Mouse (Mus musculus) mature B cell (primary cell): ENCODE measurements around the gene Pcnx3.

Experiments
- in situ Hi-C: fragments of 300-500 bp; cut with MboI; formaldehyde crosslinking; loops from 2 replicates; pipeline ENCODE4 v1.14.3; 2019

Pcnx3 gene

DNA sequence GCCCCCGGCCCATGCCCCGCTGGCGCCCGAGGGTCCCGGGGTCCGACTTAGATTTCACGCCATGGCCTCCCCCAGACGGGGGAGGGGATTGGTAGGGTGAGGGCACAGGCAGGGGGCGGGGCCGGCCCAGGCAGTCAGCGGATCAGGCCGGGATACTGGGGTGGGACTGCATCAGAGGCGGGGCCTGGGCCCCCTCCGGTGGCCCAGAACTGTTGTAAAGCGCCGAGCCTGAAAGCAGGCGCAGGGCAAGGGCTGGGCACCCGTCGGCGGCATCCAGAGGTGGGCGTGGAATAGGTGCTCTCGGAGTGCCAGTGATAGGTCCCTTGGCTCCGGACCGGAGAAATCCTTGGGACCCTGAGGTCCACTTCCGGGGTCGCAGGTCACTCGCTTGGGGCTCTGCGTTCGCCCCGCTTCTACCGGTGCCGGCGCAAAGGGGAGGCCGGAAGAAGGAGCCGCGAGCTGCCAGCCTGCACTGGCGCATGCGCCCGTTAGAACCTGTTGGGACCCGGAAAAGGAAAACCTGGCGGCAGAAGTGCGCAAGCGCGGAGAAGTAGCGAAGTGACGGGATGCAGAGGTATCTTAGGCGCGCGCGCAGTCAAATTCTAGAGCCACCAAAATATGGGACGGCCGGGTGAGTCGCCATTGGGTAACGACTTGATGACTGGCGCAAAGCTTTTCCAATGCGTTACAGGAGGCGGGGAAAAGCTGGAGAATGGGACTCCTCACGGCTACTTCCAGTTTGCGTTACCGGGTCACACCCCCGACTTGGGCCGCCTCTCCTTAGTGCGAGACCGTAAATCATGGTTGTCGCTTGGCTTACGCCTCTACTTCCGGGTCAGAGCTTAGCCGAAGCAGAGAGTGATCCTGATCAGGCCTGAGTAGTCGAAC lies at the start of gene Pcnx3, which contains the start of gene Map3k11:
Gene Pcnx3 (minus strand): TSS at position 709 of the 888 bp plus-strand sequence.
Gene Map3k11 (plus strand): TSS at position 543 of the 888 bp plus-strand sequence.
- in situ Hi-C loops = no loop called here

DNA sequence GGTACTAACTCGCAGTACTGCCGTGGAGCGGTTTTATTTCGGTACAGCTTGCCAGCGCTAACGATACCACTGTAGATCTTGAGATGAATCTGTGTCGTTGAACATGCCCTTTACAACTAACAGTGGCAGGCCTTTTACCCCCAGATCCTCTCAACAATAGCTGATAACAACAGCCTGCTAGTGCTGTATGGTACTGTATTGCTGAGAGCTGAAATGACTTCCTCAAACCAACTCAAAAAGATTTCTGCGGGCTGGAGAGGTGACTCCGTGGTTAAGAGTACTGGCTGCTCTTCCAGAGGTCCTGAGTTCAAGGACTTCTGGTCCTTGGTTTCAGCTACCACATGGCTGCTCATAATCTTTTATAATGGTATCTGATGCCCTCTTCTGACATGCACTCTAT lies 45.6 kb upstream of the Pcnx3 start:
- in situ Hi-C loops = no loop called here

DNA sequence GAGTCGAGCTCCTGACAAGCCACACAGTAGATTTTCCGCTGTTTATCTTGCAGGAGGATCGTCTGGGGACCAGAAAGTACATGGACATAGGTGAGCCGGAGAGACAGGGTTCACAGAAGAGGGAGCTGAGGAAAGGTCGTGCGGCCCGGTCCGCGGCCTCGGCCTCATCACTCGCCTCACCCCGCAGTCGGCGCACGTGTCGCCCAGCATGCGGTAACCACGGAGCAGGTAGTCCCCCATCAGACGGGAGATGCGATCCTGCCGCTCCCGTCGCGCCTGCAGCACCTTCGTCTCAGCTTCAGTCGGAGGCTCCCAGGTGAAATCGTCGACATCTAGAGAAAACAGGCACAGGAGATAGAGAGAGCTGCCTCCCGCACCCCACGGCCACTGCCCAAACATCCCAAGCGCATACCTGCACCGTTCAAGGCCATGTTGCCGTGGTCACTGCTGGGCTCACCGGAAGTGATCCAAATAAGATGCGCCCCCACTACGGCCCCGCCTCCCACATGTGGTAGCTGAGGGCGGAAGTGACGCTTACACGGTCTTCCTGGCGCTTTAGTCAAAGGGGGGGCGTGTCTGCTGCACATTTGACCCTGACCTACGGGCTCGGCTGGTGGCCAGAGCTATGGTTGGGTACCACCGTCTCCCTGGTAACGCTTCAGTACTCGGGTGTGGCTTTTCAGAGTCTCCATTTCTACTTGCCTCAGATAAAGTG lies 42.7 kb upstream of the Pcnx3 start:
- in situ Hi-C loops = no loop called here

DNA sequence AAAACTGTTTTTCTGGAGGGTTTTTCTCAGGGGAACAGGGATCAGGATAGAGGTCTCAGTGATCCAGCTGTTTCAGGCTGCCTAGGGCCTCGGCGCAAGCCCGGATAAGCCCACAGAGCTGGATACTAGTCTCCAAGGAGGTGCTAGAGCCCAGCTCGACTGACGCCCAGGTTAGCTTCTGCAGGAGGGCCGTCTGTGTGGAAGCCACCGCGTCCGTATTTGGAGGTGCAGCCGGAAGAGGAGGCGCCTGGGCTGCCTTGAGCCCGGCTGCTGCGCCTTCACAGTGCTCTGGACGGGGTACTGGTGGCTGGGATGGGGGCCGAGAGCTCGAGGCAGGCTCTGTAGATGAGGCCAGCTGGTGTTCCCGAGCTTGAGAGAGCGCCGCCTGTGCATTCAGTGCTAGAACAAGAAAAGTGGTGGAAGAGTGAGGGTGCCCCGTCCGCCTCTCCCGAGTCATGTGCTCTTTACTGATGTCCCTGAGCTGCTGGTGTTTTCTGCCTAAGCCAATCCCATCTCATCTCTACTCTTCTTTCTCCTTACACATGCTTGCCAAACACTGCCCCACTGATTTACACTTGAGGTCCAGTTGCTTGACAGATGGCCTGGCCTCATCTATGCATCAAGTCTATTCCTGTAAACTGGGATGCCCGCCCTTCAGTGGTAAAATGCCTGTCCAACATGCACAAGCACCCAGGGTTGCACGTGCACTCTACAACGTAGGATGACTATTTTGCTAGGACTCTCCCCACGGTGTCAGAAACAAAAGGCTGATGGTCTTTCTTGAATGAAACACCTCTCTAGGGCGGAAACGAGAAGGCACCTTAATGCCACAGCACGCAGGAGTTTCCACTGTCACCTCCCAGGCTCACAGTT lies 41.8 kb upstream of the Pcnx3 start:
- in situ Hi-C loops = no loop called here

DNA sequence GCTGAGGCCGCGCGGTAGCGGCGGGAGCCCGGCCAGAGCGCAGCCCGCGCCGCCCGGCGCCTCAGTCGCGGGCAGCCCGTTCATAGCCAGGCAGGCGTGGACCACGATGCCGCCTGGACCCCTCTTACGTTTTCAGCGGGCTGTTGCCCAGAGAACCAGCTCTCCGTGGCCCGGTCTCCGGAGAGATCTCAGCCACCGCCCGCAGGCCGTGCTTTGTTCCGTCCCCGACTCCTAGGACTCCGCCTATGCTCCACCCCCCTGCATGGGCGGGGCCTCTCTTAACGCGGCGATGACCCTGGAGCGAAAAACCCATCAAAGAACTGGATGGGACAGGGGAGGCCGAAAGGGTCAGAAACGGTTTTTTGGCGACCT lies 40.7 kb upstream of the Pcnx3 start, which contains the start of gene Fam89b:
Gene Fam89b (minus strand): TSS at position 210 of the 372 bp plus-strand sequence.
- in situ Hi-C loops = no loop called here

DNA sequence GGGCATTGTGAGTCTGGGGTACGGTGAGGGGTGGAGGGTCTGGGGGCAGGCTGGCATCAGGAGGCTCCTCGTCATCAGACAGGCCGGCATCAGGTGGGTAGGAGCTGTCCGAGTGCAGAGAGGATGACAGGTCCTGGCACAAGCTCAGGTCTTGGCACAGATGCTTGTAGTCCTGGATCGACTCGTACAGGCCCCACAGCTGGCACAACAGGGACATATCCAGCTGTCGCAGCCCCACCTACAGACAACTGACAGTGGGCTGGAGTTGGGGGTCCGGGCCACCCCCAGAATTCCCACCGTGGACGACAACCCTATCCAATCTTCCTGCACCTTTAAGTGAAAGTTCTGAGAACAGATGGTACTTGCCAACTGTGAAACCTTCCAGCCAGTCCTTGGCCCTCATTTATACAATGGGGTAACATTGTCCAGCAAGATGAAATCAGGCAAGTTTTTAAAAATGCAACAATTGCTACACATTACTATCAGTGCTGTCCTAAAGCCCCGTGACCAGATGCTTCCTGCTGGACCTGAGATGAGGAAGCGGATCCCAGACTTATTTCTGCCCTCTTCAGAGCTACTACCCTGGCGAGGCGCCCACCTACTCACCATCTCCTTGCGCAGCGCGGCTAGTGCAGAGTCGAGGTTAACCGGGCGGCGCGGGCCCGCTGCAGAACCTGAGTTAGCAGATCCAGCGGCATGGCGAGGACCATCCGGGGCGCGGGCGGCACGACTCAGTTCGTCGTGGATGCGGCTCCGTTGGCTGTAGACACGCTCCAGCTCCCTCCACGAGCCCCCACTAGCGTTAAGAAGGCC lies 40.1 kb upstream of the Pcnx3 start:
- in situ Hi-C loops = no loop called here

DNA sequence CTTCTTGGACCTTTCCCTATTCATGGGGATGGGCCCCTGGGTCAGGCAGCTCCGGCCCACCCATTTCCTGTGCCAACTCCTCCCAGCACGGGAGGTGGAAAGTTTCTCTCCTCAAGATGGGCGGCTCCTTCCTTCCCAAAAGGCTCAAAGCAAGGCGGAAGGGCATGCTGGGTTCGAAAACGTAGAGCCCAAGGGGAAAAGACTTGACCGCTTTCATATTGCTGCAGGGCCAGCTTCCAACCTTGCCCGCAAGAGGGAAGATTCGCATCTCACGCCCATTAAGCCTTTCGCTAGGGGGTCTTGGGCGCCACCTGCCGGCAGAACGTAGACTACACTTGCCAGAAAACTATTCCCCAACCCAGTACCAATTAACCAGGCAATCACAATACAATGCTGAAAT lies 39.0 kb upstream of the Pcnx3 start:
- in situ Hi-C loops = no loop called here

DNA sequence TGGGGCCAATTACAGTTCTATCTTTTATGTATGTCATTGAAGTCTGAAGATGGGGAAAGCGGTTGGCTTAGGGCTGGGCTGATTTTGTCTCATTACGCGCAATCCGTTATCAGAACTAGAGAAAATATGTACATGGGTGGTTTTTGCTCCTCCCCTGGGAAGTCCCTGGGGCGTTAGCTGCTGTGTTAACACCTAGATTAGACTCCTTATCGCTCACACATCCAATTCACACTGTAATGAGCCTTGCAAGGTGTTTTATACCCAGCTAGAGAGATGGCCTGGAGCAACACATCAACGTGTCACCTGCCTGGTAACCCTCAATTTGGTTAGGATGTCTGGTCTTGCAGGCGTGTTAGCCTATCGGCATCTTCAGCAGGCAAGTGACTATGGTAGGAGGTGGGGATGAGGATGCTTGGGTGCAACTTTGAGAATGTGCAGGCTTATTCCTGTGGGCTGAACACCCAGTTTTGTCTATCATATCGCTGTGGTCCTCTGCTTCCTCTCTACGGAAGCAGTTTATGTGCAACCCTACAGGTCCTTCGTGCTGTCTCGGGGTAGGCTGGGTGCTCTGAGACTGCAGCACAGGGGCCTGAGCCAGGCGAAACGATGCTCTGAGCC lies 38.4 kb upstream of the Pcnx3 start:
- in situ Hi-C loops = no loop called here

DNA sequence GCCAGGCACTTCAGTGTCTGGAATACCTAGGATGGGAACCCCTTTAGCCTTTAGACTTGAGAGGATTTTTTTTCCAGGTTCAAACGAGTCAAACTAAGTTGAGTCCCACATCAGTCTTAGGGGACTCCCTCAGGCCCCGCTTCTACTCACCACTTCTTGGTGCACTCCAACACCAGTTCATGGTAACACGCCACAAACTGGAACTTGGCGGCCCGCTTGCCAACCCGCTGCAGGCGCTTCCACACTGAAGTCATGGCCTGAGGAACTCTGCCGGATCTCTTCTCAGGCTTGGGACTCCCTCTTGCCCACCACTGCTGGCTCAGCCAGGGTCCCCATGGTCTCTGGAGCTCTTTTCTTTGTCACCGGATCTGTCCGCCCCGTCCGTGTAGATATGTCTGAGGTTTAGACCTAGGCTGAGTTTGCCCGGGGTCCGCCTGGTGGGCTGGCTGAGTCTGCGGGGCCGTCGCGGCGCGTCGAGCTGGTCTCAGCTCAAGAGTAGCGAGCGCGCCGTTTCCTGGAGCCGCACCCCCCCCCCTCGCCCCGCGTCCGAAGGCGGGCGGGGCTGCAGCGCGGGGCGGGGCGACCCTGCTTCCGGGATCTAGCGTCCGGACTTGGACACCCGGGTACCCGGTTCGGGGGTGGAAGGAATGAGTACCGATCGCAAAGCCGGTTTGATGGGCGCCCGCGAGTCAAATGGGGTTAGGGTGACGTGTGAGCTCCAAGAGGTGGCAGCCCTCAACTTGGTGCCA lies 37.2 kb upstream of the Pcnx3 start, which contains the start of gene Ehbp1l1:
Gene Ehbp1l1 (minus strand): TSS at position 551 of the 749 bp plus-strand sequence.
- in situ Hi-C loops = no loop called here

DNA sequence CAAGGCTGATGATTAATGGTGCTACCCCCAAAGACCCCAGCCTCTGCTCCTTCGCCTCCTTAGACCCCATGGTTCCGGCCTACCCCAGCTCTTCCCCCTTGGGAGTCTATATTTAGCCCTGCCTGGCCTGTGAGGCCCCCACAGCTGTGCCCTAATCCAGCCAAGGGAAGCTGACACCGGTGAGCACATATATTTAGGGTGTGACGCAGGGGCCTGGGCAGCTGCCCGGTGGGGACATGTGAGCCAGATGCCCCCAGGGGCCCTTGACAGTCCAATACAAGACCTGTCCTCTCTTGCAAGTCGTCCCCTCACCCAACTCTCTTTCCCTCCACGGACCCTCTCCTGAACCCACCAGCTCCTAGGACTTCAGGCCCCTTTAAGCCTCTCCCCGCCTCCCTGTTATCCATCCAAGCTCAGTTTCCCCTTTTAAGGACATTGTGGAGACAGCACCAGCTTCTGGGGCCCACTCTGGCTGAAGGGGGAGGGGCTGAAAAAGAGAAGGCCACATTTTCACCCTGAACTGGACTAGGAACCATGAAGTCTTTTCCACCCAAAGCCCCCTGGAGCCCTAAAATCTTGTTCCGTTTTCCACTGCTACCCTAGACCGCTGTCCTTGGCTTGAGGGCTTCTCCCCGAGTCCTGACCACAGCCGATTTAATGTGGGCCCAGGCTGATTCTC lies 36.5 kb upstream of the Pcnx3 start:
- in situ Hi-C loops = no loop called here

DNA sequence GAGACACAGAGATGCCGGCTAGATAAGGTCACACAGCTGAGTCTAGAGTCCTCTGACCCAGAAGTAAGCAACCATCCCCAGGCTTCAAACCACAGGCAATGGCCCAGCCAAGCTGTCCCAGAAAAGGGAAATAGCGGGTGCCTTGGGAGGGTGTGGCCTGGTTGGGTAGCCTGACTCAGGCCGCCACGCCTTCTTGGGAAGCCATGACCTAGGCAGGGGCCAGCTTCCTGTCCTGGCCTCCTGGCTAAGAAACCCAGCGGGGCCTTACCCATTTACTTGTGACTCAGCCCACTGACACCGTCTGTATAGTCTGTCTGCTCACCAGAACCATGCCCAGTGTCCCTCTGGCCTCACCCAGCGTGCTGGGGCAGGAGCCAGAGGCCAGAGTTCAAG lies 35.8 kb upstream of the Pcnx3 start:
- in situ Hi-C loops = no loop called here

DNA sequence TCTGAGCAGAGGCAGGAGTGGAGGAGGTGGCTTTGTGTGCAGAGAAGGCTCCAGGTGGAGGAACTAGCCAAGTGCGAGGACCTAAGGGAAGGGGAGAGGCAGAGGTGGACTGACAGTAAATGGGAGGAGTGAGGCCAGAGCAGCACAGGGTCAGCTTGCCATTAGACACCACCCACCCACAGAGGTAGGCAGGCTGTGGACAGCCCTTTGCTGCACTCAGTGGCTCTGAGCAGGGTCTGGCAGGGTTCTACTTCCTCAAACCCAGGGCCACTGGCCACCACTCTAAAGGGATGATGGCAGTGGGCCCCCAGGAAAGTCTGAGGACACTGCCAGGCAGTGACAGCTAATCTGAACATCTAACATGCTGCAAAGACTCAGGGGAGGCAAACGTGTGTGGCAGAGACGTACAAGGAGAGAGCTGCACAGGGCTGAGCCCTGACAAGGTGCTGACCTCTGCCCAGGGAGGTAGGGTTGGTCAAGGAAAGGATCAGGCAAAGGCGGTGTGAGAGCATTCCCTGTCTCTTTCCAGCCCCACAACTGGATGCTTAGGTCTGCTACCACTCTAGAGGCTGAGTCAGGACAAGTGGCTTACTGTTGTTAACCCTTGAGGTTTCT lies 35.3 kb upstream of the Pcnx3 start:
- in situ Hi-C loops = no loop called here

DNA sequence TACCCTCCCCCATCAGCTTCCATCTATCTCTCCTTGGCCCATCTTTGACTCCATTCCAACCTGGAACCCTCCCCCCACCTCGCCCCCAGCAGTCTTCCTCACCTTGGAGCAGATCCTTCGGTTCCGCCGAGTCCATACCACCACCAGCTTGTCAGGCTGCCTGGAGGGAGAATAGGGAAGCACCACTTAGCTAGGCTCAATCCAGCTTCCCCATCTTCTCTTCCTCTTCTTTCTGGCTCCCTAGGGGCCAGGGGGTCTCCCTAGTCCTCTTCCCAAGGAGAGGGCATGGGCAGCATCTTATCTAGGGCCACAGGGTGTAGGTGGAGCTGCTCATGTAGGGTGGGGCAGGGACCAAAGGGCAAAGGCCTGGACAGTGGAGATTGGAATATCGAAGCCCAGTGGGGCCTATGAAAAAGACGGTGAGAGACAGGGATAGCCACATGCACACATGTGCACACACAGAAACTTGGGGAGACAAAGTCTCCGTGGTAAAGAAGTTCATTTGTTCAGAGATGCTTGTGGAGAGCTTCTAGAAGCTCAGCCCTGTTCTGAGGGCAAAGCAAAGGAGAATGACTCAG lies 34.2 kb upstream of the Pcnx3 start:
- in situ Hi-C loops = no loop called here

DNA sequence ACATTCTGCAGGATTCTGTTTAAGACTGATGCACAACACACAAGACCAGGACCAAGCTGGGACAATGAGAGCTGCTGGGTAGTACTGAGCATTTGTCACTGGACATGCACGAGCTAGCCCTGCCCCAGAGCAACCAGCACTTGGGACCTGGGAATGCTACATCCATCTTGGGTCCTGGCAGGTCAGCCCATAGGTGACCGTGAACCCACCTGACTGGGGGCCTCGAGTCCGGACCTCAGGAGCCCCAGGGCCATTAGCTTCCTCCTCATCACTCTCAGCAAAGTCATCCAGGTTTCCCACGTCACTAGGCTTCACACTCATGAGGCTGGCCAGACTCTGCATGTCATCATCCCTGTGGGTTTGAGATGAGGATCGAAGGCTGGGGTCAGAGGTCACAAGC lies 32.5 kb upstream of the Pcnx3 start:
- in situ Hi-C loops = no loop called here

DNA sequence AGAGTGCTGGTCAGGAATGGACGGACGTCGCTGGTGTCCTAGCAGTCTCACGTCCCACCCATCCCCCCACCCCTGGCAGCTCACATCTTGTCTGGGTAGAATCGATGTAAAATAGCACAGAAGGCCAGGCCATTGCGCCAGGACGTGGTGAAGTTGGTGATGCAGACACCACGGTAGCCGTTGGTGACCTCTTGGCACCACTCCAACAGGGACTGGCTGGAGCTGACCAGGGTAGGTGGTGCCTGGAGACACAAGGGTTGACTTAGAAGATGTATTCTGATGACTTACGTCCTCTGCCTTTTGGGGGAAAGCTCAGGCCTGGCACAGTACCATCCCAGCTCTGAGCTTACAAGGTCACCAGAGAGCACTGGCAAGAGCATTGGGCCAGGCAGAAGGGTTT lies 28.2 kb upstream of the Pcnx3 start:
- in situ Hi-C loops = no loop called here

DNA sequence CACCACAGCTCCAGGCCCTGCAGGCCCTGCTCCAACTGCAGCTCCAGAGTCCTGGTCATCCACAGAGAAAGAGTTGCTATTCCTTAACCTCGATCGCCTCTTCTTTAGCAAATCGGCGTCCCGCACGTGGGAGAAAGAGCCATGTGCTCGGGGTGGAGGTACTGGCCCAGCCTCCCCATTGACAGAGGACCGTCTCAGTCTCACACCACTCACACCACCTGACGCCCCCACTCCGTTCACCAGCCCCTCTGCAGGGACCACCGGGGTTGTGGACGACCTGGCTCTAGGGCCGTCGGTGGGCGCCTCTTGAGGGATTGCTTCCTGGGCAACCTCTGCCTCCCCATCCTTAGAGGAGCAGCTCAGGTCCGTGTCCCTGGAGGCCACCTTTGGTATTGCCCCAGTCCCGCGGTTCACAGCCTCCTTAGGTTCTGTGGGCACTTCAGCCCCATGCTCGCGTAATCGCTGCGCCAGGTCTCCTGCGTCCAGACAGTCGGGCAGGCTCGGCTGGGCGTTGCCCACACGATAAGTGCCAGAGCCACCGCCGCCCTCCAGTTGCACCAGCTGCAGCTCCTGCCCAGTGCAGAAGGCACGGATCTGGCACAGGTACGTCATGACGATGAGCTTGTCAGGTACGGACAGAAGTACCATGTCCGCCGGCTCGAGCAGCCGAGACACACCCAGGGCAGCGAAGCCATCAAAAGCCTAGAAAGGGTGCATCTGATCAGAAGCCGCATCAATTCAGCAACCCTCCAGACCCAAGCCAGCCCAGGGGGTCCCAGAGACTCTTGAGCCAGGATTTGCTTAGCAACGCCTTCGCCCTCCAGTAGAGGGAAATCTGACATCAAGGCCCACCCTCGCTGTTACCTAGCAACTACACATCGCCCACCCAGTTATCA lies 27.3 kb upstream of the Pcnx3 start:
- in situ Hi-C loops = no loop called here

DNA sequence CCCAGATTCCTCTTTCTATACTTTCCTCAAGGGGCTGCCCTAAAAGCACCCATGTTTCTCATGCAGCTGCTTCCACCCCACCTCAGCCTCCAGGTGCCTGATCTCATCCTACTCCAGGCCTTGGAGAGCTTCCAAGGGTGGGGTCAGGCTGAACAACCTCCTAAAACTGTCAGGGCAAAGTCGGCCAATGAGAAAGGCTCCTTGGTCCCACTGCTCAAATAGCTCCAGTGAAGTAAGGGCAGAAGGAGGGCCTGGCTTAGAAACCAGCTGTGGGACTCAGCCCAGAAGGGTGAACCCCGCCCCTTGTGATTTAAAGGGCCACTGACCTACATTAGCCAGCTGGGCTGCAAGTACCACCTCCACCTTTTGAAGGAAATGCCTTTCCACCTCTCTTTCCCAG lies 25.0 kb upstream of the Pcnx3 start:
- in situ Hi-C loops = no loop called here

DNA sequence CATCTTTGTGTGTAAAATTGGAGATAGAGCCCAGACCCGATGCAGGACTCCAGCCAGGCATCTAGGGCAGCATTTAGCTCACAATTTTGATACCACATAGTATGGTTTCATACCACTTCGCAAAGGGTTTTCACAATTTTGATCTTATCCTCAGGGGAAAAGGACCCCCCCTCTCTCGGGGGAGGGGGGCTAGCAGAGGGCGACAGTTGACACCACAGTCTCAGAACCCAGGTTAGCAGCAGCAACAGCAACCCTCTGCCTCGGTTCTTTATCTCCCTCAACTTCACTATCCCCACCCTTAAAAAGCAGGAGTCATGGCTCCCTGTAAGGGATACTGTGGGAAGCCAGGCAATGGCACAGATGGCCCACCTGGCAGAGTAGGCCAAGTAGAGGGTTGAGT lies 24.5 kb upstream of the Pcnx3 start:
- in situ Hi-C loops = no loop called here
